Mouse (Mus musculus): ENCODE measurements around the gene Med26.

Gene Med26

DNA sequence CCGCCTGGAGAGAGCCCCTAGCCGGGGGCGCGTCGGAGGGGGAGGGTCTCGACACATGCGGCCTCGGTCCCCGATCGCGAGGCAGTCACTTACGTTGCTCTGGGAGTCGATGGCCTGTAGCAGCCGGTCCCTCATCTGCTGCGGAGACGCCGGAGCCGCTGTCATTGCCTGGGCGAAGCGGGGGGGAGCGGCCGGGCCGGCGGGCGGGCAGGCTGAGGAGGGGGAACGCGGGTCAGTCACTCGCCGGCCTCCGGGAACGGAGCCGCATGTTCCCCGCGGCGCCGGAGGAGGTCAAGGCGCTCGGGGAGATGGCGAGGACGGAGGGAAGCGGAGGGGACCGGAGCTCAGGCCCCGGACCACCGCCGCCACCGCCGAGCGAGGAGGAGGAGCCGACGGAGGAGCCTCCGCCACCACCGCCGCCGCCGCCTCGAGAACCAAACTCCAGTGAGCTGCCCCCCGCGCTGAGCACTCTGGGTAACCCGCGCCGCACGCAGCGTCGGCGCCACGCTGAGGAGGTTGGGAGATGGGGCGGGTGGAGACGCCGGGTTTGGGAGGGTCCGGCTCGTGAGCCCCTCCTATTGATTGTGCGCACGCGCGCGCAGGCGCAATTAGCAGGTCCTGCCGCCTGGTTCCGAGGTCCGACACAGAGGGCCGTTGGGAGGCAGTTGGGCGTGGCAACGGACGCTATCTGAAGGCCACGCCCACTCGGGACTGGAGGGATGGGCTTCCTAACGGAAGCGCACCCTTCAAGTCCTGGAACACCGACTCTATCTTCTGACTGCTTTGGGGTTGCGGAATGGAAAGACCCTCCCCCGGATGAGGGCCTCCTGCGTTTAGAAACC is at the start of gene Med26:
Med26 (minus strand) TSS at position 469 of the 842 bp plus-strand sequence.
- peak; percentile 100 for DNase-seq (ENCODE audit: low read depth, low spot score)

DNA sequence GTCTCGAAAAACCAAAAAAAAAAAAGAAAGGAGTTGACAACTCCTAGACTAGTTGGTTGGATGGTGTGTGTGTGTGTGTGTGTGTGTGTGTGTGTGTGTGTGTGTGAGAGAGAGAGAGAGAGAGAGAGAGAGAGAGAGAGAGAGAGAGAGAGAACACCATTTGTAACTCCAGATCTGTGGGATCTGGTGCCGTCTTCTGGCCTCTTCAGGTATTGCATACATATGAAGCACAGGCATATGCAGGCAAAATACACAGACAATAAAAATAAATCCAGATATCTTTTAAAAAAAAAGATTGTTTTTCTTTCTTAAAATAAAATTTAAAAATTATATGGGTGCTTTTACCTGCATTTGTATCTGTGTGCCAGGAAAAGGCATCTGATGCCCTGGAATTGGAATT is 42.1 kb upstream of the Med26 start:
- DNase-seq (ENCODE audit: low read depth, low spot score), result peak; percentile 76

DNA sequence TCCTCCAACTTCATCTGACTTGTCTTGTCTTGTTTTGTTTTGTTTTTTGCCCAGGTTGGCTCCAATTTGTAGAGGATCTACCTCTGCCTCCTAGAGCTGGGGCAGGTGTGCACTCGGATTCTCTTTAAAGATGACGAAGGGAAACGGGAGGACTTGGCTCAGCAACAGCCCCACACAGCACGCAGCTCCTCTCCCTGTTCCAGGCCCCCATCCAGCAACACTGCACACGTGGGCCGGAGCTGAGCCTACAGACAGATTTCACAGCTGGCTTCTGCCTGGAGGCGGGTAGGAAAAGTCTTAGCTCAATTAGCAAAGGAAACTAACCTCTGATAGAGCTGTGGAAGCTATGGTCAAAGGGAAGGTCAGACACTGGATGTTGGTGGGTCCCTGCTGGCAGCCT is 41.2 kb upstream of the Med26 start:
- DNase-seq (ENCODE audit: low read depth, low spot score), result no peak

DNA sequence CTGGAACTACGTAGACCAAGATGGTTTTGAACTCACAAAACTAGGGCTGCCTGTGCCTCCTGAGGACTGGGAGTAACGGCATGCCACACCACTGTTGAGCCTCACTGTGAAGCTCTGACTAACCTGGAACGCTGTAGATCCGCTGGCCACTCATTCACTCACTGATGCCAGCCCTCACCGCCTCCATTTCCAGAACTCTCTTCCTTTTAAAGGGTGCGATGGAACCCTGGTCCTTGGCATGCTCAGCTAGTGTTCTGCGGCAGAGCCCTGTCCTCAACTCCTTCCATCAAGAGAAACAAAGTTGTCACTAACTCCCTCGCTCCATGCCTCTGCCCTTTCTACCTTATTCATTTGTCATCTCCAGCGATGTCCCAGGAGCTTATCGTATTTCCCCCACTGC is 40.8 kb upstream of the Med26 start:
- DNase-seq (ENCODE audit: low read depth, low spot score), result no peak

DNA sequence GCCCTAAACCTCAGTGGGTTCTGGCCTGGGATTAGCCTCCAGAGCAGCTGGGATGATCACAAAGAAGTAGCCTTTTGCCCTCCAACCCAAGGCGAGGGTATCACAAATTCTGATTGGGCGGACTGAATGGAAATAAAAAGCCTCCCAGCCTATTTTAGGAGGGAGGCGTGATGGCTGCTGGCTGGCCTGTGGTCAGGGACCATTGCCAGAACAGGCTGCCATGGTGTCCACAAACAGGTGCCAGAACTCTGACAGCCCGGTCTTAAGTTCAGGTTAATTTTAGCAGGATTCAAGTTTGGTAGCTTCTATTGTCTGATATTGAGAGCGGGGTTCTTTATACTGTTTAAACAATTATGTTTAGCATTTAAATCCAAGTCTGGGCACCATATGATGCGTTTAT is 39.7 kb upstream of the Med26 start:
- no peak for DNase-seq (ENCODE audit: low read depth, low spot score)

DNA sequence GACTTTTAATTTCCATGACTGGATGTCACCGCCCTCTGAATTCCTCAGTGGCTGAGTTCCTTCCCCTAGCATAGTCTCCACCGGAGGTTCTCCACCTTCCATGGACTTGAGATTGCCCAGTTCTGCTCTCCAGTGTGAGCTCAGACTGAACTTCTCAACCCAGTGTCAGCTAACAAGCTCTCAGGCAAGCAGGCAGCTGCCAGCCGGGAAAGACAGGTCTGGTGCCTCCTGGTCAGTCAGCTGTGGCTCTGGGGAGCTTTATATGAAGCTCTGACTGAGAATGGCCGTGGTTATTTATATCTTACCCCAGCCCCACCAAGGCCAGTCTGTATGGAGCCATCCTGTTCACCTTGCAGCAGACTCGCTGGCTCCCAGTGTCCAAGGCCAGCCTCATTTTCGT is 36.3 kb upstream of the Med26 start:
- DNase-seq (ENCODE audit: low read depth, low spot score), result no peak

DNA sequence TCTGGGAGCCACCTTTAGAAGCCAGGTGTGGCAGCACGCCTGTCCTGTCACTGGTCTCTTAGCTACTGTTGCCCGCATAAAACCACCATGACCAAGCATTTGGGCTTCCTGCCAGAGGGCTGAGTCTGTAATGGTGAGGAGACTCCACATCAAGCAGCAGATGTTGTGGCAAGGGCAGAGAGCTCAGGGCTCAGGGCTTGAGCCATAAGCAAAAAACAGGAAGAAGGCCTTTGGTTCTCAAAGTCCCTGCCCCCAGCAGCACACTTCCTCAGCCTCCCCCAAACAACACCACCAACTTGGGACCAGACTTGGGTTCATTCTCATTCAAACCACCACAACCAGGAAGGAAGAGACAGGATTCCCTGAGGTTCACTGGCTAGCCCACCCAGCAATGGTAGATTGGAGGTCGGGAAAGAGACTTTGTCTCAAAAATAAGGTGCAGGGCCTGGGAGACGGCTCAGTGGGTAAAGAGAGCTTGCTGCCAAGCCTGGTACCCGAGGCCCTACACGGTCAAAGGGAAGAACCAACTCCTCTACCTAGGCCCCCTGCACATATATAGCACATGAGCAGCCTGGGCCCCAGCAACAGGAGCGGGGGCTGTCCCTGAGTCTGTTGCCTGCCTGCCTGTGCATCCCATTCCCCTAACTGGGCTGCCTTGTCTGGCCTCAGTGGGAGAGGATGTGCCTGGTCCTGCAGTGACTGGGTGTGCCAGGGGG is 35.1 kb upstream of the Med26 start:
- no peak for DNase-seq (ENCODE audit: low read depth, low spot score)

DNA sequence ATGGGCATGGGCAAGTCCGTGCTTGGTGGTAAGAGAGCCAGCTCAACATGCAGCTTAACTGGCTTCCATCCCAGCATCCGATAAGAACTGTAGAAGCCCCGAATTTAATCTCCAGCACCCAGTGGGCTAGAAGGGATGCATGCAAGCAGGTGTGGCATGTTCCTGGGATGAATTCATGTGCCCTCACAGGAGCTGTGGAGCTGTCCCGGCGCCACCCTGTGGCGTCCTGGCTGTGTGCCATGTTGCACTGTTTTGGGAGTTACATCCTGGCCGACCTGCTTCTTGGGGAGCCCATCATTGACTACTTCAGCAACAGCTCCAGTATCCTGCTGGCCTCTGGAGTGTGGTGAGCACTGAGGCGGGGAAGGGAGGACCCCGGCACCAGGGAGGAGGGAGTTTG is 31.3 kb upstream of the Med26 start:
- DNase-seq (ENCODE audit: low read depth, low spot score), result no peak

DNA sequence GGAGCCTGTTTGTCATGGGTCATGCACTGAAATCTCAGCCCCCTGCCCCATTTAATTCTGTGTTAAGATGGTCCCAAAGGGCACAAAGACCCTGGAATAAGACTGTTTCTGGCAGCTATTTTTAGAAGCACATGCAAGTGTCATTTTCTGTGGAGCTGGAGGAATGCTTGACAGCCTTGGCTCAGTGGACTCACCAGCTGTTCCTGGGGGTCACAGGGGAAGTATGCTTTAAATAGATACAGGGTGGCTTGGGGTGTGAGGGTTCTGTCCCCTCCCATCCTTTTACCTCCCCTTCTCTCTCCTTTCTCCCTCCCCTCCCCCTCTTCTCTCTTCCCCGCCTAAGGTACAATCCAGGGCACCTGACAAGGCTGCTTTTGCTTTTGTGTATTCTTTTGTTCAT is 29.9 kb upstream of the Med26 start:
- DNase-seq (ENCODE audit: low read depth, low spot score), result peak; percentile 1

DNA sequence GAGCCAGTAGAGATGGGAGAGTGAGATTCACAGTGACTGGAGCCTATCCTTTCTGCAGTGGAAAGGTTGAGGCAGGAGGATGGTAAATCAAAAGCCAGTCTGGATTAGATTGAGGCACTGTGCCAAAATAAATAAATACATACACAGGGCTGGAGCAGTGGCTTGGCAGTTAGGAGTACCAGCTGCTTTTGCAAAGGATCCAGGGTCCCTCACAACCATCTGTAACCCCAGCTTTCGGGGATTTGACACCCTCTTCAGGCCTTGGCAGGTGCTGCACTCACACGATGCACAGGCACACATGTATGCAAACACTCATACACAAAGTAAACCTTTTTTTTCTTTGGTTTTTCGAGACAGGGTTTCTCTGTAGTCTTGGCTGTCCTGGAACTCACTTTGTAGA is 29.2 kb upstream of the Med26 start:
- no peak for DNase-seq (ENCODE audit: low read depth, low spot score)

DNA sequence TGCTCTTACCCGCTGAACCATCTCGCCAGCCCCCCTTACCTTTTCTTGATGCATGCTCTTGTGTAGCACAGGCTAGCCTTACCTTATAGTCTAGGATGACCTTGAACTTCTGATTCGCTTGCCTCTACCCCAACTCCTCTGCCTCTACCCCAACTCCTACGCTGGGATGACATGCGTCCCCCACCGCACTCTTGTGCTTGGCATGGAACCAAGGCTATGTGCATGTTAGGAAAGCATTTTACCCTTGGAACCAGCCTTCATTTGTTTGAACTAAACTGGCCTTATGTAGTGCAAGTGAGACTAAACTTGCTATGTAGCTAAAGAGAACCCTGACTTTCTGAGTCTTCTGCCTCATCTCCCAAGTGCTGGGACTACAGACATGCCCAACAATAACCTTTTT is 27.8 kb upstream of the Med26 start:
- DNase-seq (ENCODE audit: low read depth, low spot score), result no peak

DNA sequence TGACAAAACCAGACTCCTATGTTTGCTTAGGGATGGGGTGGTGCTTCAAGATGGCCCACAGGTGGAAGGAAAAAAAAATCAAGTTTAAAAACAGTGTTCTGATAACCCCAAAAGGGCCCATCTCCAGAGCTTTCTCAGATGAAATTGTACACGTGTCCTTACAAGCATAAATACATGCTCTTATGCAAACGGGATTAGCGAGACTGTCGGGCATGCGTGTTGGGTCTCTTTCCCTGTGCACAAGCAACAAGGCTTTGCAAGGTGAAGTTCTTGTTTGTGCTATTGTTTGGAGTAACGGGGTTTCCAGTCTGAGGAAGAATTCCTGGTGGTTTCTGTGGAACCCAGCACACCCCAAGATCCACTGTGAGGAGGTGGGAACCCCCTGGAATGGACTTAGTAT is 25.4 kb upstream of the Med26 start:
- no peak for DNase-seq (ENCODE audit: low read depth, low spot score)

DNA sequence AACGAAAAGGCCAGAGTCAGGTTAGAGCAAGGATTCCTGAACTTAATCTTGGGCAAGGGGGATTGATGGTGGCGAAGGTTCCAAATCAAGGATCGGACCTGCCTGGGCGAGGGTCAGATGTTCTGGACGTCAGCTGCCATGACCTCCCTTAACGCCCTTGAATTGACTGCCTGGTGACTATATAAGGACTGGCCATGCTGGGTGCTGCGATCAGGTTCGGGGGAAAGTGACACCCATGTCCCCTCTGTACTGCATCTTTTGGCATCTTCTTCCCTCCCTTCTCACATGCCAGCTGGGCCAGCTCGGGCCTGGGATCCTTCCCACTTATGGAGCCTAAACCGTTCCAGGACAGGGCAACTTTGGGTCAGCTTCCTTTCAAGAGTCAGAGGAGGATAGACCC is 24.4 kb upstream of the Med26 start:
- DNase-seq (ENCODE audit: low read depth, low spot score), result no peak

DNA sequence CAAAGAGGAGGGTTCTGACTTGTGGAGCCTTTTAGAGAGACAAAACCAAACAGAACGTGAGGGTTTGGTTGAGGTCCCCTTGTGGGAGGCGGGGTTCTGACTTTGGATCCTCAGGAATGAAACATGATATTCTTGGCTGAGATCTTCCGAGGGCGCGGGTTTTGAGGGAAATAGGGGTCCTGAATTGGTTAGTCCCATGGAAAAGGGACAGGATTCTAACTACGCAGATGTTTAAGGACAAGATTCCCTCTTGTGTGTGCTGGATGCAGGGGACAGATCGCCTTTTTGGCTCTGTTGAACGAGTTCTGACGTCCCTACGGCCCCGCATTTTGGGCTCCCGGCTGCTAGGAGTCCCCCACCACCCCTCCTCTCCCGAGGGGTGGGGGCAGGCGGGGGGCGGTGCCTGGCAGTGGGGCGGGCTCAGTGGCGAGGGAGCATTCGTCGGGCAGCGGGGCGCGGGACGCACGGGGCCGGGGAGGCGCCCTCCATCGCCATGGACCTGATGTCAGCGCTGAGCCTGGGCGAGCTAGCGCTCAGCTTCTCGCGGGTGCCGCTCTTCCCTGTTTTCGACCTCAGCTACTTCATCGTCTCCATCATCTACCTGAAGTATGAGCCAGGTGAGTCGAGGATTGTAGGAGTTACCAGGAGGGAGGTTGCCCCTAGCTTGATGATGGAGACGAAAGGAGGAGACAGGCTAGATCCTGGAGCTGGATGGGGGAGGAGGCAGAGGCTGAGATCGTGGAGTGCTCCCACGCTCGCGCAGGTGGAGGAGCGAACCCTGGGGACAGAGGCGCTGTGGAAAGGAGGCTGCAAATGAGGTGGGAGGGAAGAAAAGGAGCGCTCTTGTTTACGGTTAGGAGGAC is 23.8 kb upstream of the Med26 start, which contains the start of gene Tmem38a:
Tmem38a (plus strand) TSS at position 445 of the 863 bp plus-strand sequence.
- DNase-seq (ENCODE audit: low read depth, low spot score), result peak; percentile 76

DNA sequence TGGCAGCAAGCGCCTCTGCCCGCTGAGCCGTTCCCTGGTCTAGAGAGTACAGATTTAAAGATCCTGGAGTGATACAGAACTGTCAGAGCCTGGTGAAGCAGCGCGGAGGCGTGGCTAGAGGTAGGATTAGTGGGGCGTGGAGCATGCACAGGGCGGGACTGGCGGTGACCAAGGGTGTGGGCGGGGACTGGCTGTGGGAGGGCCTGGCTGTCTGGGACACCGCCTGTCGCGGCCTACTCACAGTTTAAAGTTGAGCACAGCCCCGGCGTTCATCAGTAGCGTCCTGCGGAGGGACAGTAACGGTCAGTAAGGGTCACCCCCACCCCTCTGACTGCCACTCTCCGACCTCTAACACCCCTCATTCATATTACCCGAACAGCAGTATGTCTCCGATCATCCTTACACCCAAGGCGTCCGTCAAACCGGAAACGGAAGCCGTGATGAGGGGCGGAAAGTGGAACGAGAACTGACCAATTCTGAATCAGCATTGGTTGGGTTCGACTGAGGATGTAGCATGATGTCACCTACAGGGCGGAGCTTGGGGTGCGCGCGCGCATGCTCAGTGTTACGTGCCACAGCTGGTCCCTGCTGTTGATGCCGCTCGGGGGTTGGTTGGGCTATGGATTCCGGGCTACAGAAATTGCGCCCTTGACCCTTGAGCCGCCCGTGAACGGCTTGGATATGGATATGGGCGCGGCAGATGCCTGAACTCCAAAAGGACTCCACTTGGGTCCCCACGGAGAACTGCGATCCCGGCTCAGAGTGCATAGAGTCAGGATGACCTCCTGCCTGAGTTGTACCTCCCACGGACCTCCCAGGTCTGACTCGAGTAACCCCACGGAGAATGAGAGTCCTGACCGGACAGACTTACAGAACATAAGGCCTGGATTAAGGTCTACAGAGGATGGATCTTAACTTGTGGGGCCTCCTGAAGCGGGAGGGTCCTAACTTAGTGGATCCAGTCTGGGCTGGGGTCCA is 22.9 kb upstream of the Med26 start, which contains the start of gene Smim7:
Smim7 (minus strand) TSS at position 456 of the 978 bp plus-strand sequence.
- peak; percentile 98 for DNase-seq (ENCODE audit: low read depth, low spot score)

DNA sequence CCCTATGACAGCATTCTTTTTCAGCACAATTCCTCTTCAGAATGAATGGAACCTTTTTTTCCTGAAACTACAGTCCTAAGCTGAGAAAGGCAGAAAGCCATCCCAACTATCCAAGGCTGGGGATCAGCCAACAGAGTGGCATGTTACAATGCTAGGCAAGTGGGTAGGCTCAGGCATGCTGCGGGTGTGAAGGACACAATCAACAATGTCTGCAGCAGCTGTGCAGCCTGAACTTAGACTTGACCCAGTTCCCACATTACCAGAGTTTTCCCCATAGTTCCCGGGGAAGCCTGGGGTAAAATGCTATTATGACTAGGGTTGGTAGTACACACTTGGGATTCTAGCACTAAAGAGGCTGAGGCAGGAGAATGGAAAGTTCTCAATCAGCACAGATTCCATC is 17.9 kb upstream of the Med26 start:
- DNase-seq (ENCODE audit: low read depth, low spot score), result no peak

DNA sequence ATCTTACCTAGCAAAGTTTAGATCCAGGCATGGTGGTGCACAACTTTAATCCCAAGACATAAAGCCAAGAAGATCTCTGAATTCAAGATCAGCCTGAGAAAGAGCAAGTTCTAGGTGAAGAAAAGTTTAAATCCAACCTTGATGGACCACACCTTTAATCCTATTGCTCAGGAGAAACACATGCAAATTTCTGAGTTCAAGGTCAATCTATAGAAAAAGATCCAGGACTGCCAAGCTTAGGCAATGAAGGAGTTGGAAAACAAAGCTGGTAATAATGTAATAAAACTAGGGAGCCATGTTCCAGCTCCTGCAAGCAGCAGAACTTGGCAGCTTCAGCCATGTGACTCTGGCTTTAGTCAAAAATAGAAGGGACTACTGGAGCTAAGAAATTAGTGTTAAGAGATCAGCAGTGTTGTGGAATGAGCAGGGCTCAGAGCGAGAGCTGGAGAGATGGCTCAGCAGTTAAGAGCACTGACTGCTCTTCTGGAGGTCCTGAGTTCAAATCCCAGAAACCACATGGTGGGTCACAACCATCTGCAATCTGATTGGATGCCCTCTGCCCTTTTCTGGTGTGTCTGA is 13.1 kb upstream of the Med26 start:
- DNase-seq (ENCODE audit: low read depth, low spot score), result no peak

DNA sequence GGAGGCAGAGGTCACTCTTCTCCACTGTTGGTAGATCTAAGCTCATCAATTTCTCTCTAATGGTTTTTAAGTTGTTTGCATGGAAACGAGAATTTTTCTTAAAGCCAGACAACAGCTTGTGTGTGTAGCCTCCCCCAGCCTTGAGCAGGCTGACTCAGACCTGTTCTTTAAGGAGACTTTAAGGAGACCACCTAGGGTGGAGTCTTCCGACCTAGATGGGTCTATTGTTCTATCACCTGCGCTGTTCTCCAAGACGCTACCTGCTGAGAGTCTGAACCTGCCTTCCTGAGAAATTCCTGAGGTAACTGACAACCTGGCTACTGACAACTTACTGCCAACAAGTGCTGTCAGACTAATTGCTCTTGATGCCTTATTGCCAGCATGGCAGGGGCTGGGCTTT is 7.7 kb upstream of the Med26 start:
- DNase-seq (ENCODE audit: low read depth, low spot score), result no peak

DNA sequence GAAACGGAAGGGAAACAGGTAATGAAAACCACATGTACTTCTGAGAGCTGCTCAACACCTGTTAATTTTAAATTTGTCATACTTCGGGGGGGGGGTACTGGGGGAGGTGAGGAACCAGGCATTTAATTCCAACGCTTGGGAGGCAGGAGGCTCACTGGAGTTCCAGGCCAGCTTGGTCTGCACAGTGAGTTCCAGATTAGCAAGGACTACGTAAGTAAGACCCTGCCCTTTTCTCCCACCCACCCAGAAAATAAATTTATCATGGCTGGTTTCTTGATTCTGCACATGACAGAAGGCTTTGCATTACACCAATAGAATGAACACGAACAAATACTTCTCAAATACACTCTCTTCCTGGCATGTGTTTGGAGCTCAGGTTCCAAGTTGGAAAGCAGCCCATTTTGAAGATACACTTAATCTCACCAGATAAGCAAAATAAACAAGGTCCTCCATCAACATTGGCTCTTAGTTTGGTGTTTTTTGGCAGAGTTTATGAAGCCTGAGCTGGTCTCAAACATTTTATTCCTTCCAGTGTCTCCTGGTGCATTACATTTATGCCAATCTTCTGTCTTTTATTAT is 1.3 kb upstream of the Med26 start:
- DNase-seq (ENCODE audit: low read depth, low spot score), result no peak

Measured in mesoderm, embryonic 11.5 days (tissue).